Comparison of ENCODE assay signal across 8 mouse cellular contexts in genomic region chr4:97689456-97690383, GRCm38 (mm10).
DNase-seq lines count a peak whose midpoint lies in the region; ATAC-seq and TF ChIP-seq lines count a peak whose summit lies in the region.

No protein-coding gene starts in this region.

- H3K27me3 ChIP-seq in midbrain, embryonic 16.5 days (ENCODE audit: control insufficient read depth, insufficient read depth, low read depth, low read length) = no peaks in the 10 kb centered on the region
- no peaks in the 10 kb centered on the region for H3K27me3 ChIP-seq in midbrain, embryonic 13.5 days
- no peaks in the 10 kb centered on the region for H3K27me3 ChIP-seq in heart, embryonic 10.5 days (ENCODE audit: insufficient read depth, poor library complexity, severe bottlenecking)
- H3K27me3 ChIP-seq in kidney, postnatal 0 days (ENCODE audit: insufficient read depth, low read length) = no peaks in the 10 kb centered on the region
- no peaks in the 10 kb centered on the region for H3K27me3 ChIP-seq in neural tube, embryonic 14.5 days (ENCODE audit: control insufficient read depth, insufficient read depth, low read length)

- ATAC-seq in midbrain, embryonic 16.5 days = peak; percentile 48; the same call in 1 of the 2 replicates
- ATAC-seq in midbrain, embryonic 13.5 days = no peak
- peak; percentile 57; the same call in 1 of the 2 replicates for ATAC-seq in kidney, postnatal 0 days (replicated peaks; ENCODE audit: low FRiP score, low read depth)
- peak; percentile 64; the same call in 1 of the 2 replicates for ATAC-seq in neural tube, embryonic 14.5 days (ENCODE audit: low read depth)
- ATAC-seq in cerebellum, adult (ENCODE audit: insufficient number of reproducible peaks, low FRiP score, low TSS enrichment) = no peak

- H3K4me1 ChIP-seq in midbrain, embryonic 16.5 days (ENCODE audit: control insufficient read depth, insufficient read depth, low read length) = no peaks in the 10 kb centered on the region
- H3K4me1 ChIP-seq in midbrain, embryonic 13.5 days (replicated peaks) = no peaks in the 10 kb centered on the region; the same call in 1 of the 2 replicates
- peaks cover 17% of the 10 kb centered on the region for H3K4me1 ChIP-seq in heart, embryonic 10.5 days
- H3K4me1 ChIP-seq in kidney, postnatal 0 days (replicated peaks; ENCODE audit: insufficient read depth, low read length) = no peaks in the 10 kb centered on the region
- H3K4me1 ChIP-seq in neural tube, embryonic 14.5 days (ENCODE audit: control insufficient read depth, insufficient read depth, low read length) = no peaks in the 10 kb centered on the region; the same call in 1 of the 2 replicates

- H3K36me3 ChIP-seq in midbrain, embryonic 16.5 days (ENCODE audit: control insufficient read depth, insufficient read depth, low read length) = no peaks in the 10 kb centered on the region
- H3K36me3 ChIP-seq in midbrain, embryonic 13.5 days = no peaks in the 10 kb centered on the region
- no peaks in the 10 kb centered on the region for H3K36me3 ChIP-seq in heart, embryonic 10.5 days
- no peaks in the 10 kb centered on the region for H3K36me3 ChIP-seq in kidney, postnatal 0 days (ENCODE audit: insufficient read depth, low read length)
- H3K36me3 ChIP-seq in neural tube, embryonic 14.5 days (ENCODE audit: control insufficient read depth, insufficient read depth, low read length) = no peaks in the 10 kb centered on the region

- H3K4me3 ChIP-seq in midbrain, embryonic 16.5 days (ENCODE audit: low read depth, low read length) = no peak overlapping the region
- no peak overlapping the region for H3K4me3 ChIP-seq in midbrain, embryonic 13.5 days (replicated peaks)
- no peak overlapping the region for H3K4me3 ChIP-seq in heart, embryonic 10.5 days
- H3K4me3 ChIP-seq in kidney, postnatal 0 days (replicated peaks; ENCODE audit: low read depth, low read length) = no peak overlapping the region
- no peak overlapping the region for H3K4me3 ChIP-seq in neural tube, embryonic 14.5 days (ENCODE audit: low read depth, low read length)

- H3K9ac ChIP-seq in midbrain, embryonic 16.5 days (ENCODE audit: low read depth, low read length) = no peak overlapping the region
- H3K9ac ChIP-seq in midbrain, embryonic 13.5 days (replicated peaks) = no peak overlapping the region
- no peak overlapping the region for H3K9ac ChIP-seq in kidney, postnatal 0 days (ENCODE audit: low read depth, low read length)
- no peak overlapping the region for H3K9ac ChIP-seq in neural tube, embryonic 14.5 days (replicated peaks; ENCODE audit: low read depth, low read length)

- no peak for TF ChIP-seq CTCF in kidney, postnatal 0 days (IDR thresholded peaks at IDR 0.05; ENCODE audit: low read depth)

- H3K9me3 ChIP-seq in midbrain, embryonic 16.5 days (replicated peaks; ENCODE audit: control insufficient read depth, low read length, poor library complexity, severe bottlenecking) = no peaks in the 10 kb centered on the region
- H3K9me3 ChIP-seq in midbrain, embryonic 13.5 days = no peaks in the 10 kb centered on the region
- no peaks in the 10 kb centered on the region for H3K9me3 ChIP-seq in heart, embryonic 10.5 days
- no peaks in the 10 kb centered on the region for H3K9me3 ChIP-seq in kidney, postnatal 0 days (replicated peaks; ENCODE audit: low read length)
- H3K9me3 ChIP-seq in neural tube, embryonic 14.5 days (ENCODE audit: control insufficient read depth, low read length) = no peaks in the 10 kb centered on the region

- no peak overlapping the region for H3K27ac ChIP-seq in midbrain, embryonic 16.5 days (ENCODE audit: low read length)
- no peak overlapping the region for H3K27ac ChIP-seq in midbrain, embryonic 13.5 days
- H3K27ac ChIP-seq in heart, embryonic 10.5 days = peak overlapping the region; percentile 67
- no peak overlapping the region for H3K27ac ChIP-seq in kidney, postnatal 0 days
- no peak overlapping the region for H3K27ac ChIP-seq in neural tube, embryonic 14.5 days (ENCODE audit: low read depth, low read length)

- no peak overlapping the region for H3K4me2 ChIP-seq in midbrain, embryonic 16.5 days (ENCODE audit: low read length)
- H3K4me2 ChIP-seq in midbrain, embryonic 13.5 days (replicated peaks) = no peak overlapping the region
- H3K4me2 ChIP-seq in kidney, postnatal 0 days (ENCODE audit: low read length) = no peak overlapping the region
- no peak overlapping the region for H3K4me2 ChIP-seq in neural tube, embryonic 14.5 days (ENCODE audit: low read depth, low read length)

- WGBS in midbrain, embryonic 16.5 days = 61% methylated on average over 8 of the region's 8 CpGs
- 67% methylated on average over 8 of the region's 8 CpGs for WGBS in midbrain, embryonic 13.5 days
- 47% methylated on average over 8 of the region's 8 CpGs for WGBS in heart, embryonic 10.5 days
- WGBS in kidney, postnatal 0 days = 28% methylated on average over 8 of the region's 8 CpGs
- WGBS in neural tube, embryonic 14.5 days = 59% methylated on average over 8 of the region's 8 CpGs

- DNase-seq in heart, embryonic 10.5 days (ENCODE audit: low spot score) = no peak
- peak; percentile 71 for DNase-seq in kidney, postnatal 0 days (ENCODE audit: low spot score)
- no peak for DNase-seq in left cerebral cortex, postnatal 4 days
- DNase-seq in layer of hippocampus, postnatal 25 days (ENCODE audit: extremely low spot score in 1 of 2, low spot score in 1 of 2) = no peak

- intact Hi-C loops in left cerebral cortex, postnatal 4 days (cut with DNase I) = no loop called here

Comparison
In these comparisons a context has a peak if more than half of its experiments do, and no peak if none do; other contexts are left out.
1. ATAC-seq: peak in midbrain, embryonic 16.5 days (single experiment), kidney, postnatal 0 days (single experiment) and neural tube, embryonic 14.5 days (single experiment); none in midbrain, embryonic 13.5 days (single experiment) and cerebellum, adult (single experiment).